Mouse (Mus musculus) CH12.LX (cell line): Measurements from ENCODE around the gene Chrd.

Experiments
- CTCF ChIP-seq, 2 experiments: IDR thresholded peaks in 1 of 2; conservative IDR thresholded peaks in 1 of 2; 2 replicates each; pipeline ENCODE4 v1.5.1; 2011 to 2012; ENCODE audit warnings: low read depth in 2 of 2, low read length in 2 of 2, improper control_type of control experiment in 1 of 2, inconsistent platforms in 1 of 2, mild to moderate bottlenecking in 1 of 2, moderate library complexity in 1 of 2
- EP300 ChIP-seq: IDR thresholded peaks from 2 replicates; pipeline ENCODE4 v1.6.1; 2011; ENCODE audit warnings: low read length, improper control_type of control experiment
- GABPA ChIP-seq: IDR thresholded peaks from 2 replicates; pipeline ENCODE4 v1.6.1; 2012; ENCODE audit warnings: low read depth, low read length, improper control_type of control experiment, inconsistent platforms; ENCODE audit not compliant: insufficient replicate concordance
- MAFK ChIP-seq: IDR thresholded peaks from 2 replicates; pipeline ENCODE4 v1.6.1; 2011; ENCODE audit warnings: low read length, improper control_type of control experiment; ENCODE audit not compliant: insufficient replicate concordance
- MYC ChIP-seq: IDR thresholded peaks from 2 replicates; pipeline ENCODE4 v1.6.1; 2011; ENCODE audit warnings: low read depth, mild to moderate bottlenecking, improper control_type of control experiment, low read length
- POLR2A ChIP-seq: IDR thresholded peaks from 2 replicates; pipeline ENCODE4 v1.6.1; 2011; ENCODE audit warnings: low read depth, mild to moderate bottlenecking, improper control_type of control experiment, low read length
- POLR2AphosphoS2 ChIP-seq: IDR thresholded peaks from 2 replicates; pipeline ENCODE4 v1.6.1; 2011; ENCODE audit warnings: low read depth, low read length, improper control_type of control experiment
- USF2 ChIP-seq: conservative IDR thresholded peaks from 2 replicates; pipeline ENCODE4 v1.6.1; 2011; ENCODE audit warnings: low read depth, low read length, improper control_type of control experiment

- TF ChIP-seq CTCF (conservative IDR thresholded peaks at IDR 0.05 in 1 of 2, IDR thresholded peaks at IDR 0.05 in 1 of 2; ENCODE audit: low read depth in 2 of 2, low read length in 2 of 2): no peak
- no peak for TF ChIP-seq POLR2A
- TF ChIP-seq EP300: no peak
- no peak for TF ChIP-seq MYC
- no peak for TF ChIP-seq GABPA
- no peak for TF ChIP-seq MAFK
- TF ChIP-seq POLR2AphosphoS2: no peak
- TF ChIP-seq USF2: no peak
Measured at GRCm38 (mm10) chr16:20725750-20726149, 7.2 kb upstream of the Chrd start.
